Mouse (Mus musculus) megakaryocyte, embryonic 14.5 days (primary cell): ENCODE results near the gene Minos1.

Experiments used
- FLI1 ChIP-seq: IDR thresholded peaks from 2 replicates; pipeline ENCODE4 v1.6.1; 2012; ENCODE audit warnings: low read length, inconsistent platforms, mixed read lengths
- GATA1 ChIP-seq: IDR thresholded peaks from 3 replicates; pipeline ENCODE4 v1.6.1; 2012; ENCODE audit warnings: mixed read lengths, low read length, inconsistent platforms, borderline replicate concordance

- TF ChIP-seq FLI1 = peak; percentile 63; the same call in 1 of the 2 replicates
- TF ChIP-seq GATA1 = no peak
These were observed at the start of gene Minos1 for GRCm38 (mm10) chr4:139130701-139131549.
